Mouse (Mus musculus) retina, adult 2 months (tissue): ENCODE results near the gene Chst3.
"Not testable (repeated sequence)": the region's sequence is repeated elsewhere in the genome, so short reads cannot be mapped to it uniquely, and the experiment has no call there.

ENCODE experiments used
- DNase-seq: peaks from one replicate; pipeline ENCODE4 v3.0.0-alpha.2; 2012; ENCODE audit warnings: low read depth, low spot score

Gene Chst3

GRCm38 (mm10) chr10:60218591-60219499 lies at the start of gene Chst3:
Chst3 (minus strand) TSS chr10:60219260.
- DNase-seq, result no peak

GRCm38 (mm10) chr10:60268738-60269137 lies 49.7 kb upstream of the Chst3 start:
- no peak for DNase-seq

- no peak for DNase-seq
Observed at GRCm38 (mm10) chr10:60266842-60267401, 47.9 kb upstream of the Chst3 start.

- no peak for DNase-seq
Observed at GRCm38 (mm10) chr10:60265252-60265651, 46.2 kb upstream of the Chst3 start.

- no peak for DNase-seq
Observed at GRCm38 (mm10) chr10:60263351-60263750, 44.3 kb upstream of the Chst3 start.

GRCm38 (mm10) chr10:60262386-60262785 lies 43.3 kb upstream of the Chst3 start:
- no peak for DNase-seq

GRCm38 (mm10) chr10:60261530-60261929 lies 42.5 kb upstream of the Chst3 start:
- no peak for DNase-seq

GRCm38 (mm10) chr10:60260557-60261294 lies 41.7 kb upstream of the Chst3 start:
- no peak for DNase-seq

GRCm38 (mm10) chr10:60257261-60257825 lies 38.3 kb upstream of the Chst3 start:
- no peak for DNase-seq

- DNase-seq, result no peak
Observed at GRCm38 (mm10) chr10:60256088-60256487, 37.0 kb upstream of the Chst3 start.

- DNase-seq, result no peak
Observed at GRCm38 (mm10) chr10:60252606-60253005, 33.5 kb upstream of the Chst3 start.

GRCm38 (mm10) chr10:60252187-60252586 lies 33.1 kb upstream of the Chst3 start:
- no peak for DNase-seq

- DNase-seq, result no peak
Observed at GRCm38 (mm10) chr10:60250426-60250965, 31.4 kb upstream of the Chst3 start.

GRCm38 (mm10) chr10:60248345-60248744 lies 29.3 kb upstream of the Chst3 start:
- DNase-seq, result not testable (repeated sequence)

- DNase-seq, result no peak
Observed at GRCm38 (mm10) chr10:60246519-60246918, 27.5 kb upstream of the Chst3 start.

GRCm38 (mm10) chr10:60245635-60246034 lies 26.6 kb upstream of the Chst3 start:
- no peak for DNase-seq

GRCm38 (mm10) chr10:60245041-60245440 lies 26.0 kb upstream of the Chst3 start:
- DNase-seq, result peak; percentile 85

GRCm38 (mm10) chr10:60243941-60244340 lies 24.9 kb upstream of the Chst3 start:
- no peak for DNase-seq

- DNase-seq, result no peak
Observed at GRCm38 (mm10) chr10:60240416-60240815, 21.4 kb upstream of the Chst3 start.

- DNase-seq, result no peak
Observed at GRCm38 (mm10) chr10:60237475-60238154, 18.6 kb upstream of the Chst3 start.

- DNase-seq, result not testable (repeated sequence)
Observed at GRCm38 (mm10) chr10:60235876-60236275, 16.8 kb upstream of the Chst3 start.
